Mouse (Mus musculus) forebrain, embryonic 16.5 days (tissue): ENCODE results near the gene Slc15a4. TPM values are rescaled to one million over a fixed set of nuclear protein-coding genes. Genes with fewer than 3 reads are reported as not detected.

Experiments
- ATAC-seq: fragments of 200-750 bp; cut with Nextera tagmentation; 2 replicates; pipeline ENCODE4 v1.8.0; 2017; ENCODE audit warnings: mild to moderate bottlenecking, moderate library complexity
- H3K27ac ChIP-seq: fragments of 300-500 bp; sonication (generic); 2 replicates; pipeline ENCODE4 v1.5.1; 2014; ENCODE audit warnings: low read length, control low read depth
- H3K27me3 ChIP-seq: fragments of 300-500 bp; sonication (generic); replicated peaks from 2 replicates; pipeline ENCODE4 v1.6.1; 2014; ENCODE audit warnings: low read length; ENCODE audit not compliant: control insufficient read depth, insufficient read depth
- H3K36me3 ChIP-seq: fragments of 300-500 bp; sonication (generic); 2 replicates; pipeline ENCODE4 v1.6.1; 2014; ENCODE audit not compliant: control insufficient read depth, insufficient read depth
- H3K4me1 ChIP-seq: fragments of 300-500 bp; sonication (generic); replicated peaks from 2 replicates; pipeline ENCODE4 v1.6.1; 2014; ENCODE audit warnings: low read length; ENCODE audit not compliant: control insufficient read depth, insufficient read depth
- H3K4me2 ChIP-seq: fragments of 300-500 bp; sonication (generic); 2 replicates; pipeline ENCODE4 v1.6.1; 2014; ENCODE audit warnings: mild to moderate bottlenecking, low read length, control low read depth
- H3K4me3 ChIP-seq: fragments of 300-500 bp; sonication (generic); replicated peaks from 2 replicates; pipeline ENCODE4 v1.5.1; 2014; ENCODE audit warnings: mild to moderate bottlenecking, low read length, control low read depth
- H3K9ac ChIP-seq: fragments of 300-500 bp; sonication (generic); replicated peaks from 2 replicates; pipeline ENCODE4 v1.6.1; 2014; ENCODE audit warnings: low read depth, low read length, control low read depth
- H3K9me3 ChIP-seq: fragments of 300-500 bp; sonication (generic); 2 replicates; pipeline ENCODE4 v1.6.1; 2016; ENCODE audit warnings: low read length; ENCODE audit not compliant: control insufficient read depth
- WGBS: fragments of 180-500 bp; shearing (Covaris S2); extraction: QIAGEN DNeasy Blood & Tissue Kit; methylation state at CpG from one replicate; pipeline ENCODE4 v1.1.7; 2014; 5-methylcytosine and 5-hydroxymethylcytosine counted together
- polyA plus RNA-seq: library from polyadenylated mRNA; unstranded; fragments of >200 nt; fragmentation: Nextera tagmentation; extraction: Ambion mirVana; gene quantifications from 2 replicates; pipeline ENCODE4 v1.2.1, GENCODE M21; 2015

Gene Slc15a4
- polyA plus RNA-seq, 1 experiment from 2014 or later, result 28.2 TPM

DNA sequence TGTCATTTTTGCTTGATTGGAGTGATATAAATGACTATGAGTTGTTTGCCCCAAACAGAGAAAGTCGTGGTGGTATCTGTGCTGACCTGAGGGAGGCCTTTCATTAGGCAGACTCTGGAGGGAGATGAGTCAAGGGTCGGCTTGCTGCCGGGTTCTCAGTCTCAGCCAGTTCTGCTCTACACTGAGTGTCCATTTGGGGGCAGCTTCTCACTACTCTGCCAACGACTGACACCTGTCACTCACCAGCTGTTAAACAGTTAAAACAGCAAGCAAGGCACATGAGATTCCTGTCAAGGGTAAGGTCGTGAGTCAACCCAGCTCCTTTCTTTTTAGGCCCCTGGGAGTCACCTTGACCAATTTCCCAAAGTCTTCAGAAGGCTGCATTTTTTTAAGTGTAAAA, 40.3 kb downstream of the Slc15a4 start:
- no peak overlapping the region for H3K9ac ChIP-seq
- no peak overlapping the region for H3K4me3 ChIP-seq
- ATAC-seq, result no peak
- no peaks in the 10 kb centered on the region for H3K27me3 ChIP-seq
- H3K36me3 ChIP-seq, result peaks cover 13% of the 10 kb centered on the region
- WGBS, result 81% methylated on average over 5 of the region's 5 CpGs
- no peaks in the 10 kb centered on the region for H3K4me1 ChIP-seq
- H3K9me3 ChIP-seq, result no peaks in the 10 kb centered on the region
- H3K27ac ChIP-seq, result no peak overlapping the region
- H3K4me2 ChIP-seq, result no peak overlapping the region

DNA sequence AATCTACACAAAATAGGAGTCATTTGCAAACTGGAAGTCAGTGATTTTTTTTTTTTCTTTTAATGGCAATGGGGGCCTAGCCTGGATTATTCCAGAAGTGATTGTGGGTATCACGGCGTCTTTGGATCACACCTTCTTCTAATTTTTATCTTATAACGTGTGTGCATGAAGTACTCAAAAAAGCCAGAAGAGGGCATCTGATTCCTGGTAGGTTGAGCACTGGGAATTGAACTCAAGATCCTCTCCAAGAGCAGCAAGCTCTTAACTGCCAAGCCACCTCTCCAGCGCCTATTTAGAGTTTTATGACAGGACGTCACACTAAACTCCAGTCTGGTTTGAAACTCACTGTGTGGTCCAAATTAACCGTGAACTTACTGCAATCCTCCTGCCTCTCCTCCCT, 44.8 kb downstream of the Slc15a4 start:
- no peaks in the 10 kb centered on the region for H3K9me3 ChIP-seq
- no peak overlapping the region for H3K4me3 ChIP-seq
- no peak overlapping the region for H3K9ac ChIP-seq
- no peaks in the 10 kb centered on the region for H3K4me1 ChIP-seq
- 76% methylated on average over 6 of the region's 6 CpGs for WGBS
- ATAC-seq, result no peak
- no peak overlapping the region for H3K4me2 ChIP-seq
- H3K27ac ChIP-seq, result no peak overlapping the region
- no peaks in the 10 kb centered on the region for H3K27me3 ChIP-seq
- 0 out of 2 replicates have a peak, but pooled peaks cover 4% of the 10 kb centered on the region for H3K36me3 ChIP-seq

- H3K4me3 ChIP-seq, result no peak overlapping the region
- H3K4me1 ChIP-seq, result no peaks in the 10 kb centered on the region
- H3K36me3 ChIP-seq, result no peaks in the 10 kb centered on the region
- H3K27ac ChIP-seq, result no peak overlapping the region
- no peak for ATAC-seq
- H3K9ac ChIP-seq, result no peak overlapping the region
- H3K4me2 ChIP-seq, result no peak overlapping the region
- H3K27me3 ChIP-seq, result no peaks in the 10 kb centered on the region
- 87% methylated on average over 8 of the region's 8 CpGs for WGBS
- H3K9me3 ChIP-seq, result no peaks in the 10 kb centered on the region
Observed at GRCm38 (mm10) chr5:127583658-127584057, 49.0 kb downstream of the Slc15a4 start.

GRCm38 (mm10) chr5:127577419-127577818, 55.3 kb downstream of the Slc15a4 start:
- Histone ChIP-seq H3K4me1 (no peaks in the 10 kb centered on the region), H3K4me2 (no peak overlapping the region), H3K9me3 (no peaks in the 10 kb centered on the region), H3K36me3 (no peaks in the 10 kb centered on the region), H3K4me3 (no peak overlapping the region), H3K27me3 (no peaks in the 10 kb centered on the region), H3K9ac (no peak overlapping the region), H3K27ac (no peak overlapping the region)
- no peak for ATAC-seq
- WGBS, result 59% methylated on average over 8 of the region's 8 CpGs

DNA sequence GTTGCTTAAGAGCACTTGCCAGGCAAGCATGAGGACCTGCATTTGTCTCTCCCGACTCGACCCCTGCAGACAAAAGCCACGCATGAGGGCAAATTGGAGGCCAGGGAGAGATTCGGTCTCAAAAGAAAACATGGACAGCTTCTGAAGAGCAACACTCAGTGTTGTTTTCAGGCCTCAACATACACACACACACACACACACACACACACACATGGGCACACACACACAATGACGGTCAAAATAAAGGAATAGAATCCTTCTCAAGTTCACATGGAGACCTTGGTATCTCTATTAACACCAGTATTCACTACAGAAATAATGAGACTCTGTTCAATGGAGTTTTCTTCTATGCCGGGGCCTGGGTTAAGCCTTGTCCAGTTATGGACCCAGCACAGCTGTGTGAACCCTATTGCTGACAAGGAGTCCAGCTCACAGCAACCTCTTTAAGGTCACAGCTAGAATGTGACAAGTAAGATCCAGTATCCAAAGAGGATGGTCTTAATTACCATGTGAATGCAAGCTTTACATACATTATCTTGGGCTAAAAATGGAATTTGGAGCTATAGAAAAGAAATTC, 65.4 kb downstream of the Slc15a4 start:
- no peaks in the 10 kb centered on the region for H3K27me3 ChIP-seq
- no peak overlapping the region for H3K27ac ChIP-seq
- no peak overlapping the region for H3K9ac ChIP-seq
- 32% methylated on average over 6 of the region's 6 CpGs for WGBS
- H3K4me3 ChIP-seq, result no peak overlapping the region
- no peaks in the 10 kb centered on the region for H3K4me1 ChIP-seq
- no peak for ATAC-seq
- H3K4me2 ChIP-seq, result no peak overlapping the region
- H3K9me3 ChIP-seq, result no peaks in the 10 kb centered on the region
- H3K36me3 ChIP-seq, result no peaks in the 10 kb centered on the region

- no peaks in the 10 kb centered on the region for H3K4me1 ChIP-seq
- no peak overlapping the region for H3K9ac ChIP-seq
- H3K36me3 ChIP-seq, result no peaks in the 10 kb centered on the region
- WGBS, result 89% methylated on average over 3 of the region's 3 CpGs
- no peak overlapping the region for H3K4me3 ChIP-seq
- H3K9me3 ChIP-seq, result no peaks in the 10 kb centered on the region
- ATAC-seq, result no peak
- no peak overlapping the region for H3K4me2 ChIP-seq
- no peaks in the 10 kb centered on the region for H3K27me3 ChIP-seq
- H3K27ac ChIP-seq, result no peak overlapping the region
Observed at GRCm38 (mm10) chr5:127561086-127561485, 71.6 kb downstream of the Slc15a4 start.

DNA sequence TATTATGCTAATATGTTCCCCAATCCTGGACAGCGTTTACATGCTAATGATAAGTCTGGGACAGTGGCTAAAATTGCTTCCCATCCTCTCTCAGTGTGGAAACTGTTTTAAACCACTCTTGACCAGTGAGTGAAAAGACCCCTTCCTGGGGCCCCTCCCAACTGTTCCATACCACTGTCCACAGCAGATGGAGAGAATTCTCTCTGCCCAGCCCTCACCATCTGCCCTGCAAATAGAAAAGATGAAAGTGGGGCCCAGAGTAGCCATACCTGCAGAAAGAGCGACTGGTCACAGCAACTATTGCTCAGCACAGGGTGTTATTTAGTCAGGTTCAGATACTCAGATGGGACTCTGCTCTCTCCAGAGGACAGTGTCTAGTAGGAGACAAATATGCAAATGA, 84.6 kb downstream of the Slc15a4 start:
- Histone ChIP-seq H3K4me1 (no peaks in the 10 kb centered on the region), H3K27me3 (no peaks in the 10 kb centered on the region), H3K4me2 (no peak overlapping the region), H3K36me3 (no peaks in the 10 kb centered on the region), H3K4me3 (no peak overlapping the region), H3K9me3 (no peaks in the 10 kb centered on the region), H3K9ac (no peak overlapping the region), H3K27ac (no peak overlapping the region)
- no peak for ATAC-seq
- WGBS, result 81% methylated on average over 2 of the region's 2 CpGs

DNA sequence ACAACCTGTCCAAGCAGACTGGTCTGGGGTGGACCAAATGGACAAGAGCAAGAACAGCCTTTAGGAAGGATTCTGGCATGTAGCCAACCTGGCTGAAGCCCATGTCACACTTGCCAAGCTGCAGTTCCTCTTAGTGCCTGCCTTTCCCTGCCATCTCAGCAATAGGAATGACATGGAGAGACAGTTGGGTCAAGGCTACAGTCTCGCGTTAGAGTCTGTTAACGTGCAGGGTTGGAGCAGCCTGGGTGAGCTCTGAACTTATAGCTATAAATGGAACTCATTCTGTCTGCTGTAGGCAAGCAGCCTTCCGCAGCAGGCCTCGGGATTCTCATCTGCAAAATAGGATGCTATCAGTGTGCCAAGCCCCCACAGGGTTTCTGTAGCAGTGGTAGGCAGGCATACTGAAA, 86.1 kb downstream of the Slc15a4 start:
- Histone ChIP-seq H3K9me3 (no peaks in the 10 kb centered on the region), H3K4me3 (no peak overlapping the region), H3K36me3 (no peaks in the 10 kb centered on the region), H3K27ac (no peak overlapping the region), H3K9ac (no peak overlapping the region), H3K4me2 (no peak overlapping the region), H3K27me3 (no peaks in the 10 kb centered on the region), H3K4me1 (no peaks in the 10 kb centered on the region)
- WGBS, result 64% methylated on average over 5 of the region's 5 CpGs
- ATAC-seq, result no peak
